Mouse (Mus musculus) E14TG2a.4 (cell line): ENCODE data around the gene Hsd17b6.

Experiments used
- H3K27me3 ChIP-seq: 2 replicates; pipeline ENCODE4 v1.6.1; 2014; ENCODE audit warnings: low read length, control low read depth; ENCODE audit not compliant: insufficient read depth
- H3K36me3 ChIP-seq: 2 replicates; pipeline ENCODE4 v1.6.1; 2014; ENCODE audit warnings: low read length, control low read depth; ENCODE audit not compliant: insufficient read depth
- H3K4me1 ChIP-seq: replicated peaks from 2 replicates; pipeline ENCODE4 v1.6.1; 2014; ENCODE audit warnings: low read depth, low read length, control low read depth
- H3K4me3 ChIP-seq: replicated peaks from 2 replicates; pipeline ENCODE4 v1.5.1; 2014; ENCODE audit warnings: mild to moderate bottlenecking, low read length
- H3K9me3 ChIP-seq: 2 replicates; pipeline ENCODE4 v1.6.1; 2014; ENCODE audit warnings: low read length, control low read depth
- CTCF ChIP-seq: conservative IDR thresholded peaks from 2 replicates; pipeline ENCODE4 v1.5.1; 2014; ENCODE audit warnings: low read length
- NANOG ChIP-seq: IDR thresholded peaks from 2 replicates; pipeline ENCODE4 v1.6.1; 2014; ENCODE audit warnings: borderline replicate concordance, low read length, mixed read lengths
- POU5F1 ChIP-seq: IDR thresholded peaks from 2 replicates; pipeline ENCODE4 v1.6.1; 2014; ENCODE audit warnings: low read length, borderline replicate concordance

The Hsd17b6 gene

DNA sequence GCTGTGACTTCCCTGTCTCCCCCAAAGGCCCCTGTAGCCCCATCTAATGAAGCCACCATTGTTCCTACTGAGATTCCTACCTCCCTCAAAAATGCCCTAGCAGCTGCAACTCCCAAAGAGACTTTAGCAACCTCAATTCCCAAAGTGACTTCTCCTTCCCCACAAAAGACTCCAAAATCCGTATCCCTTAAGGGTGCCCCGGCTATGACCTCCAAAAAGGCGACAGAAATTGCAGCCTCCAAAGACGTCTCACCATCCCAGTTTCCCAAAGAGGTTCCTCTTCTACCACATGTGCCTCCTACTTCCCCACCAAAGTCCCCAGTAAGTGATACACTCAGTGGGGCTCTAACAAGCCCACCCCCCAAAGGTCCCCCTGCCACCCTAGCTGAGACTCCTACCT, 34.2 kb upstream of the Hsd17b6 start:
- H3K4me3 ChIP-seq: peak overlapping the region; percentile 99; the same call in 1 of the 2 replicates
- no peaks in the 10 kb centered on the region for H3K9me3 ChIP-seq
- peaks cover 94% of the 10 kb centered on the region for H3K4me1 ChIP-seq
- no peaks in the 10 kb centered on the region for H3K27me3 ChIP-seq
- TF ChIP-seq POU5F1 (no peak), NANOG (no peak), CTCF (no peak)
- peaks cover 99% of the 10 kb centered on the region for H3K36me3 ChIP-seq

- Histone ChIP-seq H3K4me3 (peak overlapping the region; percentile 99; the same call in 1 of the 2 replicates), H3K27me3 (no peaks in the 10 kb centered on the region), H3K4me1 (peaks cover 84% of the 10 kb centered on the region), H3K36me3 (peaks cover 90% of the 10 kb centered on the region), H3K9me3 (no peaks in the 10 kb centered on the region)
- TF ChIP-seq POU5F1: no peak
- no peak for TF ChIP-seq CTCF
- TF ChIP-seq NANOG: no peak
Observed at GRCm38 (mm10) chr10:128040293-128040692, 32.9 kb upstream of the Hsd17b6 start.

GRCm38 (mm10) chr10:128039858-128040257, 32.4 kb upstream of the Hsd17b6 start:
- TF ChIP-seq POU5F1: no peak
- TF ChIP-seq CTCF: no peak
- TF ChIP-seq NANOG: no peak
- Histone ChIP-seq H3K9me3 (no peaks in the 10 kb centered on the region), H3K36me3 (peaks cover 86% of the 10 kb centered on the region)

GRCm38 (mm10) chr10:128039167-128039566, 31.8 kb upstream of the Hsd17b6 start:
- Histone ChIP-seq H3K4me3 (peak overlapping the region; percentile 99), H3K9me3 (no peaks in the 10 kb centered on the region)
- no peak for TF ChIP-seq CTCF
- TF ChIP-seq POU5F1: no peak
- no peak for TF ChIP-seq NANOG

More at GRCm38 (mm10) chr10:128039858-128040257, 32.4 kb upstream of the Hsd17b6 start:
- Histone ChIP-seq H3K4me1 (peaks cover 80% of the 10 kb centered on the region), H3K27me3 (no peaks in the 10 kb centered on the region), H3K4me3 (peak overlapping the region; percentile 99)

GRCm38 (mm10) chr10:128037921-128038320, 30.5 kb upstream of the Hsd17b6 start:
- Histone ChIP-seq H3K4me3 (peak overlapping the region; percentile 99), H3K36me3 (peaks cover 66% of the 10 kb centered on the region), H3K9me3 (no peaks in the 10 kb centered on the region), H3K27me3 (0 out of 2 replicates have a peak, but pooled peaks cover 3% of the 10 kb centered on the region), H3K4me1 (peaks cover 68% of the 10 kb centered on the region)
- TF ChIP-seq CTCF: no peak
- TF ChIP-seq POU5F1: no peak
- no peak for TF ChIP-seq NANOG

More at GRCm38 (mm10) chr10:128039167-128039566, 31.8 kb upstream of the Hsd17b6 start:
- Histone ChIP-seq H3K36me3 (peaks cover 79% of the 10 kb centered on the region), H3K27me3 (no peaks in the 10 kb centered on the region), H3K4me1 (peaks cover 77% of the 10 kb centered on the region)

DNA sequence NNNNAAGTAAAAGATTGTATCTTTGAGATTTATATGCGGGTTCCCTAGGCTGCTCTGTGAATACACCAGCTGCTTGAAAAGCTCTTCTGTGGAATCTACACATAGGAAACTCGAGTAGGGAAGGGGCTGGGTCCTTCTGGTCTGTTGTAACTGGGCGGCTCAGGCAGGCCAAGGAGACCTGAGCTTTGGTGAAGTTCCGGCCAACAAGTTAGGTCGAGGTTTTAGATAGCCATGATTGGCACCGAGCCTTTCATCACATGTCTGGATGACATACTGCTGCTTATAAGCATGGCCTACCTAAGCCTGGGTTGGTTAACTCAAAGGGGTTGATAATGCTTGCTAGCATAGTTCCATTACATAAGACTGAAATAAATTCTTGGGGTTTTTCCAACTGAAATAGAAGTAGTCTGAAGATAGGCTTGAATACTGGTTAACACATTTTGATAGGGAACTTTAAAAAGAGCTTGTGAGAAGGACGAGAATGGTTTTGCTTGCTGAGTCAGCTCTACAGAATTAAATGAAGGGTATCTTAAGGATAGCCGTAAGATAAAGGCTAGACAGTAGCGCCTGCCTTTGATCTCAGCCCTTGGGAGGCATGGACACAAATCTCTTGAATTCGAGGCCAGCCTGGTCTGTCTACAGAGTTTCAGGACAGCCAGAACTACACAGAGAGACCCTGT, 29.5 kb upstream of the Hsd17b6 start:
- peaks cover 60% of the 10 kb centered on the region for H3K4me1 ChIP-seq
- 0 out of 2 replicates have a peak, but pooled peaks cover 3% of the 10 kb centered on the region for H3K27me3 ChIP-seq
- TF ChIP-seq POU5F1: no peak
- no peak for TF ChIP-seq CTCF
- TF ChIP-seq NANOG: no peak
- peak overlapping the region; percentile 99 for H3K4me3 ChIP-seq
- peaks cover 56% of the 10 kb centered on the region for H3K36me3 ChIP-seq
- H3K9me3 ChIP-seq: no peaks in the 10 kb centered on the region

- Histone ChIP-seq H3K27me3 (0 out of 2 replicates have a peak, but pooled peaks cover 3% of the 10 kb centered on the region), H3K36me3 (peaks cover 60% of the 10 kb centered on the region), H3K4me3 (no peak overlapping the region), H3K4me1 (peaks cover 11% of the 10 kb centered on the region), H3K9me3 (peaks cover 2% of the 10 kb centered on the region; the same call in 1 of the 2 replicates)
- no peak for TF ChIP-seq POU5F1
- no peak for TF ChIP-seq NANOG
Observed at GRCm38 (mm10) chr10:128030860-128031259, 23.4 kb upstream of the Hsd17b6 start.

- peaks cover 68% of the 10 kb centered on the region for H3K36me3 ChIP-seq
- H3K4me1 ChIP-seq: peaks cover 11% of the 10 kb centered on the region
- H3K27me3 ChIP-seq: 0 out of 2 replicates have a peak, but pooled peaks cover 3% of the 10 kb centered on the region
- no peak overlapping the region for H3K4me3 ChIP-seq
- TF ChIP-seq NANOG (no peak), POU5F1 (no peak), CTCF (no peak)
- peaks cover 10% of the 10 kb centered on the region for H3K9me3 ChIP-seq
Observed at GRCm38 (mm10) chr10:128029931-128030330, 22.5 kb upstream of the Hsd17b6 start.
